In genomic region chr17:69401146-69401545, GRCm38 (mm10) we compare ENCODE assay signal across 18 mouse cellular contexts. TPM values are rescaled to one million over a fixed set of nuclear protein-coding genes. Genes with fewer than 3 reads are reported as not detected.
DNase-seq lines count a peak whose midpoint lies in the region; ATAC-seq and TF ChIP-seq lines count a peak whose summit lies in the region.
"Had no signal": no experiment of that assay in that cellular context is flagged by ENCODE, and none has a peak within 500 bp of the region (broad histone marks: within the 10 kb centered on the region; RNA-seq: fewer than 3 reads in every experiment).

No protein-coding gene starts in this region.

- TF ChIP-seq CTCF in G1E (IDR thresholded peaks at IDR 0.05; ENCODE audit: low read depth, low read length) = no peak
- TF ChIP-seq CTCF in stomach, postnatal 0 days (IDR thresholded peaks at IDR 0.05; ENCODE audit: low read depth) = peak; percentile 28; the same call in 1 of the 2 replicates

- WGBS in stomach, postnatal 0 days = 69% methylated on average over 2 of the region's 2 CpGs

- no peak for TF ChIP-seq EP300 in stomach, postnatal 0 days (optimal IDR thresholded peaks at IDR 0.05)

- H3K36me3 ChIP-seq in G1E (replicated peaks) = no peaks in the 10 kb centered on the region
- no peaks in the 10 kb centered on the region for H3K36me3 ChIP-seq in stomach, postnatal 0 days (ENCODE audit: control insufficient read depth, insufficient read depth, low read length)
- H3K36me3 ChIP-seq: embryonic facial prominence, embryonic 13.5 days; hindbrain, embryonic 12.5 days; kidney, embryonic 15.5 days had no signal

- no peaks in the 10 kb centered on the region for H3K9me3 ChIP-seq in G1E (replicated peaks)
- no peaks in the 10 kb centered on the region for H3K9me3 ChIP-seq in stomach, postnatal 0 days (ENCODE audit: control insufficient read depth, low read length)
- H3K9me3 ChIP-seq: embryonic facial prominence, embryonic 13.5 days; hindbrain, embryonic 12.5 days; kidney, embryonic 15.5 days had no signal

- peak; percentile 30 for DNase-seq in thymus, postnatal 0 days (ENCODE audit: low spot score)
- DNase-seq in thymus, postnatal 10 days (ENCODE audit: low spot score in 2 of 2) = no peak
- DNase-seq in G1E (ENCODE audit: low spot score) = no peak
- no peak for DNase-seq in stomach, postnatal 0 days (ENCODE audit: low spot score)
- no peak for DNase-seq in spleen, postnatal 14 days (ENCODE audit: low spot score in 2 of 2)
- DNase-seq in left cerebral cortex, adult 18-20 months (ENCODE audit: low spot score in 2 of 2) = no peak
- DNase-seq: cerebellum, adult 9-10 months; heart, adult 11 months; layer of hippocampus, postnatal 36 days; midbrain, embryonic 14.5 days; right cerebral cortex, postnatal 4 days had no signal

- H3K4me1 ChIP-seq in G1E (ENCODE audit: insufficient read depth, low read depth, low read length) = peaks cover 24% of the 10 kb centered on the region
- H3K4me1 ChIP-seq in stomach, postnatal 0 days (replicated peaks; ENCODE audit: control insufficient read depth, insufficient read depth) = no peaks in the 10 kb centered on the region
- H3K4me1 ChIP-seq: embryonic facial prominence, embryonic 13.5 days; hindbrain, embryonic 12.5 days had no signal

- ATAC-seq in G1E (ENCODE audit: extremely low read depth, insufficient number of reproducible peaks, low FRiP score, poor library complexity, severe bottlenecking) = peak; percentile 46
- ATAC-seq in hematopoietic stem cell, adult 5-6 weeks (replicated peaks in 1 of 2; ENCODE audit: insufficient read depth in 1 of 2, low FRiP score in 2 of 2, low TSS enrichment in 1 of 2, low read depth in 1 of 2, poor library complexity in 2 of 2, severe bottlenecking in 2 of 2) = peak; percentile 48 to 68
- no peak for ATAC-seq in stomach, postnatal 0 days (ENCODE audit: low FRiP score, low TSS enrichment)
- ATAC-seq: forebrain, embryonic 16.5 days had no signal

- H3K27me3 ChIP-seq in G1E (ENCODE audit: insufficient read depth, low read length) = no peaks in the 10 kb centered on the region; the same call in 1 of the 2 replicates
- no peaks in the 10 kb centered on the region for H3K27me3 ChIP-seq in stomach, postnatal 0 days (ENCODE audit: control insufficient read depth, insufficient read depth, low read length)
- H3K27me3 ChIP-seq: embryonic facial prominence, embryonic 13.5 days; hindbrain, embryonic 12.5 days; kidney, embryonic 15.5 days had no signal

- H3K27ac ChIP-seq in stomach, postnatal 0 days (replicated peaks) = no peak overlapping the region
- H3K27ac ChIP-seq: embryonic facial prominence, embryonic 13.5 days; hindbrain, embryonic 12.5 days; kidney, embryonic 15.5 days had no signal

- no peak overlapping the region for H3K9ac ChIP-seq in stomach, postnatal 0 days (ENCODE audit: low read length)
- H3K9ac ChIP-seq: embryonic facial prominence, embryonic 13.5 days; hindbrain, embryonic 12.5 days; kidney, embryonic 15.5 days had no signal

- H3K4me3 ChIP-seq in G1E (ENCODE audit: low read depth, low read length) = no peak overlapping the region
- no peak overlapping the region for H3K4me3 ChIP-seq in stomach, postnatal 0 days (ENCODE audit: low read depth, low read length)
- H3K4me3 ChIP-seq: embryonic facial prominence, embryonic 13.5 days; hindbrain, embryonic 12.5 days; kidney, embryonic 15.5 days had no signal

- H3K4me2 ChIP-seq in stomach, postnatal 0 days (replicated peaks; ENCODE audit: low read depth) = no peak overlapping the region
- H3K4me2 ChIP-seq: embryonic facial prominence, embryonic 13.5 days; hindbrain, embryonic 12.5 days; kidney, embryonic 15.5 days had no signal

RNA-seq across cellular contexts. Expression of gene Zbtb14, which starts 18.3 kb away (rescaled TPM):
- polyA plus RNA-seq in thymus, postnatal 0 days (2015; fragmentation: Nextera tagmentation; extraction: Ambion mirVana) = 21.0 and 21.5 TPM in 2 replicates
- total RNA-seq in G1E (2014; fragmentation: Nextera tagmentation) (27.4 TPM in 2 replicates), G1E (2017) (24.5 and 29.4 TPM in 2 replicates)
- polyA plus RNA-seq in G1E (2012) = 2.4 and 3.7 TPM in 2 replicates
- total RNA-seq in hematopoietic stem cell, adult 5-6 weeks (2017) = 44.7 and 47.4 TPM in 2 replicates
- 8.7 and 9.0 TPM in 2 replicates for polyA plus RNA-seq in stomach, postnatal 0 days (2015; fragmentation: Nextera tagmentation; extraction: Ambion mirVana)
- 10 to 100 TPM; 23.1 to 24.9 TPM for total RNA-seq in left cerebral cortex, adult 18-20 months (2021)

RNA-seq across cellular contexts. Expression of gene Akain1, which starts 38.0 kb away (rescaled TPM):
- polyA plus RNA-seq in thymus, postnatal 0 days (2015; fragmentation: Nextera tagmentation; extraction: Ambion mirVana) = not detected in 2 replicates
- total RNA-seq in G1E (2014; fragmentation: Nextera tagmentation) (not detected in 2 replicates), G1E (2017) (0.12 and 0.16 TPM in 2 replicates)
- polyA plus RNA-seq in G1E (2012) = not detected in 2 replicates
- not detected in 2 replicates for total RNA-seq in hematopoietic stem cell, adult 5-6 weeks (2017)
- polyA plus RNA-seq in stomach, postnatal 0 days (2015; fragmentation: Nextera tagmentation; extraction: Ambion mirVana) = 0.04 TPM in 1 of 2 replicates, not detected in the other
- 1 to 10 TPM; 5.9 to 6.8 TPM for total RNA-seq in left cerebral cortex, adult 18-20 months (2021)
- polyA plus RNA-seq: embryonic facial prominence, embryonic 13.5 days; kidney, embryonic 15.5 days; liver, embryonic 16.5 days; testis, adult 2 months had no signal
